Mouse (Mus musculus) frontal cortex, postnatal 25 days (tissue): ENCODE measurements around the gene Col17a1.

Experiments used
- DNase-seq, 2 experiments: peaks; one replicate each; pipeline ENCODE4 v3.0.0; 2022; ENCODE audit warnings: low spot score in 2 of 2

Gene Col17a1

DNA sequence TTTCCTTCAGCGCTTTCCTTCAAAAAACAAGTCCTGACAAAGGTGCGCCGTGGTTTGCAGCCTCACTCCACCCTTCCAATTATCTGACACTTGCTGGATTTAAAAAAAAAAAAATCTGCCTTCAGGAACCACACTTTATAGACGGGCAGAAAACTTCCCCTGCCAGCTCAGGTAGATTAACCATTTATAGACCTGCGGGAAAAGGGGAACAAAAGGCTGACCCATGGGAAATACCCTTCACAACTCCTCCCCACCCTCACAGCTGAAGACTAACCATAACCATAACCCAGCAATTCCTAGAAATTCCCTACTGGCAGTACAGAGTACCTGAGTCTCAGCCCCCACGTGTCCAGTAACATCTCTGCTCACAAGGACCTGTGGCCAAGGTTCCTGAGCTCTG, at the start of gene Col17a1:
Gene Col17a1, minus strand, starts transcription at position 101 of the 400 bp plus-strand sequence.
- DNase-seq = no peak

DNA sequence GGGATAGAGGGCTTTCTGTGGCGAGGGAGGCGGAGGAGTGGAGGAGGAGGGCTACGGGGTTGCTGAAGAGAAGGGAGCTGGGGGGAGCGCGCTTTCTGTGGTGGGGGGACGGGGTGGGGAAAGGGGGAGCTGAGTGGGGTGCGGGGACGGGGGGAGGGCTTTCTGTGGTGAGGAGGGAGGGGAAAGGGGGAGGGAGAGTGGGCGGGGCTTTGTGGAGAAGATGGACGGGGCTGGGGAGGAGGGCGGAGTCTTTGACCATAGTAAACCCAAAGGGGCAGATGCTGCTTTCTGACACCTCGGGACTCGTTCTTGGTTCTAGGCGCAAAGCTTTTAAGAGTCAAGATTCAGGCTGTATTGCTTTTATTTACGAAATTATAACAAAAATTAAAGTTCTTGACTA, 40.0 kb upstream of the Col17a1 start:
- peak; percentile 18 to 20 for DNase-seq

GRCm38 (mm10) chr19:47731071-47731881, 39.4 kb upstream of the Col17a1 start, which contains the start of gene Sfr1:
TSS of gene Sfr1 (plus strand) at chr19:47731682.
- peak; percentile 93 to 99 for DNase-seq

DNA sequence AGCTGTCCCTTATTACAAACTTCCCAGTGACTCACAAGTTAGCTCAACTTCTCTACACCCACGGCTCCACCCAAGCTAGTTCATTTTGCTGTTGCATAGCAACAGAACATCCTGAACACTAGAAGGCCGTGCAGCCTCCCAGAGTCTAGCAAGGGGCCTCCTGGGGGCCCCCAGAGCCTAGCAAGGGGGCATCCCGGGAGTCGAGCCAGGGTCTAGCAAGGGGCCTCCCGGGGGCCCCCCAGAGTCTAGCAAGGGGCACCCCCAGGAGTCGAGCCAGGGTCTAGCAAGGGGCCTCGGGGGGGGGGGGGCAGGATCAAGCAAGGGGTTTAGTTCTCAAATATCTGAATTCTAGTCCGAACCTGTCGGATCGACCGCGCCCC, 38.8 kb upstream of the Col17a1 start:
- peak in 1 of 2 experiments; percentile 46 for DNase-seq

DNA sequence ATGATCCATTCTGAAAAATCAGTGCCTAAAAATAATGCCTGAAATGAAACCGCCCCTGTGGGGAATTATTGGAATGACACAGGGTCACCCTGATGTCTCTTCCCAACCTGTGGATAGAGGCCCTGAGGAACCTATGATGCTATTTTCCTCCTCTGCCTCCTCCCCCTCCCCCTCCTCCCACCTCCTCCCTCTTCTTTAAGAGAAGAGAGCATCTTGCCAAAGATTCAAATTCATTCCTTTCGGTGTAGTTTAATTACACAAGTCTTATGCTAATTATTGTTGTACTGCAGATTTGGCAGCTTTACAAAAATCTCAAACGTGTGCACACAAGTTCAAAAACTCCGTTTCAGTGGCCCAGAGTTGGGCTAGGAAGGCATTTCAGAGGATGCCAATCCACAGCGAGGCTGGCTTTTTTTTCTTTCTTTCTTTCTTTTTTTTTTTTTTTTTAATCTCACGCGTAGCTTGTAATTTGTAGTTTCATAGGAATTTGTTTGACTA, 33.8 kb upstream of the Col17a1 start:
- no peak for DNase-seq

DNA sequence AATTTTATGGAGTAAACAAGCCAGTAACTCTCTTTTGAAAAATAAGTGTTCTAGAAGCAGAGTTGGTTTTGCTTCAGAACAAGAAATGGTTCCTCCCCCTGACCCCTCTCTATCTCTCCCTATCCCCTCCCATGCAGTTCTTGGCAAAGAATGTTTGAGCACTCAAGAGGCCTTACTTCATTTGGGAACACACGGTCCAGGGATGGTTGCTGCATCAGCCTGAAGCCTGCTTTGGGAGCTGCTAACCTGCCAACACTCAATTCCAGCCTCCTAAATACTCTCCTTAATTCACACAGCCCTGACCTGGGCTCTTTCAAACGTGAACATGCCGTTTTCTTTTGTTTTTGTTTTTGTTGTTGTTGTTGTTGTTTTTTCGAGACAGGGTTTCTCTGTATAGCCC, 33.0 kb upstream of the Col17a1 start:
- no peak for DNase-seq

GRCm38 (mm10) chr19:47722471-47722870, 30.6 kb upstream of the Col17a1 start:
- no peak for DNase-seq

- DNase-seq = no peak
These were observed 27.3 kb upstream of the Col17a1 start for GRCm38 (mm10) chr19:47719147-47719546.

GRCm38 (mm10) chr19:47716144-47716543, 24.2 kb upstream of the Col17a1 start:
- no peak for DNase-seq

DNA sequence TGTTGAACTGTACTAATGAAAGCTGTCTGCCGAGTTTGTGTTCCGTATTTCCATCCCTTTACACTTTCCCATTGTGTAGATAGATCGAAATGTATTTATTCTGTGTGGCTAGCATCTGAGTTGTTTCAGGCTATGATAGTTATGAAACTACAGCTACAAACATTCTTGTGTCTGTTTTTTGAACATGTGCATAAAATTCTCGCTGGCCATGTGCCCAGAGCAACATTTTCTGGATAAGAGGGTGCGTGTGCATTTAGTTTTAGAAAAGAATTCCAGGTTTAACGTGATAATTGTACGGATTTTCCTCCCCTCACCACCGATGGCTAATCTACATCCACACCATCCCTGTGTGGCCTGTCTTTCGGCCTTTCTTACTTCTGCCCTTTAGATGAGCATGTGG, 21.6 kb upstream of the Col17a1 start:
- DNase-seq = no peak

DNA sequence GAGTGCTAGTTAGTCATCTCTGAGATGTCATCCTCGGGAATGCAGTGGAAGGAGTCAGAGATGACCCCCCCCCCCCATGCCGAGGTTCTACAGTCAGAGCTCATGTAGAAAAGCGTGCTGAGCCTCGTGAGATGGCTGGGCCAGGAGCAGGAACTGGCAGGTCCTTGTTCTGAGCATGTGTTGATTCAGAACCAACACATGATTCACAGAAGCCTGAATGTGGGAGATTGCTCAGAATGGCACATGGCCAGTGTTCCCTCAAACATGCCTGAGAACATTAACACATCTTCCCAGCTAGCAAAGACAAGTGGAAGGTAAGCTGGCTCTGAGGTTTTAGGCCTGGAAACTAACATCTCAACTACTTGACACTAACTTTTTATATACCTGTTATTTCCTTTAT, 18.5 kb upstream of the Col17a1 start:
- DNase-seq = peak in 1 of 2 experiments; percentile 6

- DNase-seq = no peak
These were observed 13.9 kb upstream of the Col17a1 start for GRCm38 (mm10) chr19:47705772-47706309.

DNA sequence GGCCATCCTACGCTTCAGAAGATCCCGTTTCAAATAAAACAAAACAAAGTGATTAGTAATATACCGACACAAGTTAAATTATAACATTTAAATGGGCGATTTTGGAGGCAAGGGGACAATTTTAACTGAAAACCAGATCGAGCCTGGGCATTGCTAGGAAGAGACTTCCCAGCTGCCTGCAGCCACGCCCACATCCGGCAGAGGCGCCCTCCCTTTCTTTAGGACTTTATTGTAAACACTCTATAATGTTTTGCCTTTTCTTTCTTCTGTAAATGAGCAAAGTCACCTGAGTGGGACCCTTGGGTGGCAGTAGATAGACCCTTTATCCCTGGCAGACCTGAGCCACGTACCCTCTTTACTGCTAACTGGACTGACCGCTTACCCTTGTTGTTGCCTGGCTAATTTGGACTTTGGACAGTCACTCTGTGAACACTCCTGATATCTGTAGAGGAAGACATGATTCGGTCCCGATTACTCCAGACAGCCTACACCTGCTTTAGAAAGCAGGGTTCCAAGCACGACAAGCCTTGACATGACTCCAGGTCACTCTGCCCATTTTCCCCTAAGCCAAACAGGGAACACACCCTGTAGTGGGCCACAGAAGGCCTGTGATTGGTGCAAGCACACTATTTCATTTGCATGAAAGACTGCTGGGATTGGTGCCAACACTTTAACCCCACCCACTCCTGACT, 13.3 kb upstream of the Col17a1 start:
- no peak for DNase-seq

DNA sequence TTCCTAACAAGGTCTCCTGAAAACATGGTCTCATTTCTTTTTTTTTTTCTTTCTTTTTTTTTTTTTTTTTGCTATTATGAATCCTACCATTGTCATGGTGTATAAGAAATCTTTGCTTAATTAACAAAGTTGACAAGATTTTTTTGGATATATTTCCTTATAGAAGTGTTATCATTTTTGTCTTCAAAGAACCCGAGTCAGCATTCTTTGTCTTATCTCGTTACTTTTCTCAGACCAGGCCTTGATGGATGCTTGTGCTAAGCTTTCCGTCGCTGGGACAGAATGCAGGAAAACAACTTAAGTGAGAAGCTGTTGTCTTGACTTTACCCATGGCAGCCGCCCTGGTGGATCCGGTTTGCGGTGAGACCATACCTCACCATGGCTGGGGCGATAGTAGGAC, 8.6 kb upstream of the Col17a1 start:
- DNase-seq = no peak

DNA sequence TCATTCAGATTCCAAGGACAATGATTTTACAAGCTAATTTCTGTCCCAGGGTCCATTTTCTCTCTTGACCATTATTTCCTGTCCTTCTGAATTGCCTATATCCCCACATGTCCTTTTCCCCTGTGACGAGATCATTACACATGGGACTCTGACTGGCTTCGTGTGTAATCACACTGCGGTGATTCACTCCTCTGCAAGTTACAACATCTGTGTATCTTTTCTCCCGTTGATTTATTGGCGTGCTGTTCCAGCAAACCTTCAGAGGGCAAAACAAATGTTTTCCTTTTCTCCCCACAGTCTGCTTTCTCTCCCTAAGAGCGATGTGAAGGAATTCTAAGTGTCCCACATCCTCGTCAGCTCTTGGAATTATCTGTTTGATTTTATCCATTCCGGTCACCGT, 7.8 kb upstream of the Col17a1 start:
- no peak for DNase-seq

DNA sequence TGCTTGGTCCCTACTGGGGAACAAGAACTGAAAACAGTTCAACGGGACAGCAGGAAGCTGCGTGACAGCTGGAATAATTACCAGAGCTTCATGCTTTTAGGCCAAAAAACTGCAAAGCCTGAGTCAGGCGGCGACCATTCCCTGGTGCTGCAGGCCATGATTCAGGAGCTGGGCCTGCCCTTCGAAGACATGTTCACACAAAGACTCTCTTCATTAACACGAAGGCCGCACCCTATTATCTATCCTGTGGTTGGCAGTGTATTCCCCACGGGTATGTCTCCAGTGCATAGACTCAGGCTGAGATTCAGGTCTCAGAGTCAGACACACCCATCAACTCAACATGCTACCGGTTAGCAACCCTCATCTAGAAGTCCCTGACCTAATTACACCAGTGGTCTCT, 6.4 kb upstream of the Col17a1 start:
- no peak for DNase-seq

DNA sequence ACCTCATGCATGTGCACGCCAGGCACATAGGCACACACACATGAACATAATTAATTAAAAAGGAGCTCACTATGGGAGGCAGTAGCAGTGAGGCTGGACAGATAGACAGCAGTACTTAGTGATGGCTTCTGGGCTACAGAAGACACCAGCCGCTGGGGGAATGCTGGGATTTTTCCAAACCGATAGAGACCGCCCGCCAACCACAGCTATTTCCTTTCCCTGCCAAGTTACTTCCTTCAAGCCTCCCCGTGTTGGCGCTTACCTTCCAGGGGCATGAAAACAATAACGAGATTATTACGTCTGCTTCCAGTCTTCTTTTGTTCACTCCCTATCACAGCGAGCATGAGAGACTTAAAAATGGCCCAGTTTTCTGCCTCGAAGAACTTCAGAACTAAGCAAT, 5.2 kb upstream of the Col17a1 start:
- DNase-seq = no peak

DNA sequence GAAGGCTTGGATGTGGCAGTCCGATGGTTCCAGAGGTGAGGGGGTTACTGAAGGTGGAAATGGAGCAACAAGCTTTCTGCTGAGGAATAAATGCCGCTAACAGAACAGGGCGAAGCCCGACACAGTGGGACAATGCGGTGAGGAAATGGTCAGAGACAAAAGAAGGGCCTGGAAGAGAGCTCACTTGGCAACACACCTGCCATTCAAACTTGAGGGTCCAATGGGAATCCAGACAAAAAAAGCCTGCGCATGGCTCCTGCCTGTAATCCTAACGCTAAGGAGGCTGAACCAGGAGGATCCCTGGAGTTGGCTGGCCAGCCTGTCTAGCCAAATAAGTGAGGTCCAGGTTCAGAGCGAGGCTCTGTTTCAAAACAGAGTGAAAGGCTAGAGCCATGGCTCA, 4.5 kb upstream of the Col17a1 start:
- DNase-seq = no peak

- no peak for DNase-seq
These were observed 3.8 kb upstream of the Col17a1 start for GRCm38 (mm10) chr19:47695725-47696124.

GRCm38 (mm10) chr19:47689592-47689991, 2.3 kb downstream of the Col17a1 start:
- DNase-seq = no peak

DNA sequence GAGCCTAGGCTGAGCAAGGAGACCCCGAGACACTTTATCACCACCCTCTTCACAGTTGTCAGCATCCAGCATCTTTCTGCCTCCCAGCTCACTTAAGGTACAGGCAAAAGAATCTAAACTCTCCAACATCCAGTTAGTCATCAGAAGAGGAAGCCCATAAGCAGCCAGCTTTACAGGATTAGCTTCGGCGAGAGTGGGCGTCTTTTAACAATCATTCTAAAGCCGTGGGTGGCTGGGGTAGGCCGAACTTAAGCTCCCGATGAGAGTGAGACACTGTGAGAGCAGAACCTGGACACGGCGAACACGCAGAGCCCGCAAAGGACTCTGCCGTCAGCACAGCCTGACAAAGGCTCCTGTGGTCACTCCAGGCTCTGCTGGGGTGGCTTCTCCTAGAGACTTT, 13.2 kb downstream of the Col17a1 start:
- DNase-seq = peak; percentile 14 to 44

- no peak for DNase-seq
These were observed 17.5 kb downstream of the Col17a1 start for GRCm38 (mm10) chr19:47674419-47674818.

DNA sequence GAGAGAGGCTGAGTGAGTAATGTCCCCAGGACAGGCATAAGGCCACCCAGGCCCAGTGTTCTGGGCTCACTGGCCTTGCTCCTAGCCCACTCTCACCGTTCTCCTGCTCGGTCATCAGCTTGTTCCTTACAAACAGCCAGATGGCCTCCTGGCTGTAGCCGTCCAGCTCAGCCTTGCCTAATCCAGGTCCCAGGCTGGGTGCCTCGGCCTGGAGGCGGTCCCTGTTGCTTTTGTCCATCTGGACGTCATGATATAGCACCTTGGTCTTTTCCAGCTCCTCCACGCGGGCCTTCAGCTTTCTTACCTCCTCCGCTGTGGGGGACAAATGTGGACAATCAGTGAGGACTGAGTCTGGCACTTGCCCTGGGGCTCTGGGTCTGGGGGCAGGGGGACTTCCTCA, 23.5 kb downstream of the Col17a1 start:
- DNase-seq = no peak
